Mouse (Mus musculus): ENCODE measurements around the gene Chic1.

DNA sequence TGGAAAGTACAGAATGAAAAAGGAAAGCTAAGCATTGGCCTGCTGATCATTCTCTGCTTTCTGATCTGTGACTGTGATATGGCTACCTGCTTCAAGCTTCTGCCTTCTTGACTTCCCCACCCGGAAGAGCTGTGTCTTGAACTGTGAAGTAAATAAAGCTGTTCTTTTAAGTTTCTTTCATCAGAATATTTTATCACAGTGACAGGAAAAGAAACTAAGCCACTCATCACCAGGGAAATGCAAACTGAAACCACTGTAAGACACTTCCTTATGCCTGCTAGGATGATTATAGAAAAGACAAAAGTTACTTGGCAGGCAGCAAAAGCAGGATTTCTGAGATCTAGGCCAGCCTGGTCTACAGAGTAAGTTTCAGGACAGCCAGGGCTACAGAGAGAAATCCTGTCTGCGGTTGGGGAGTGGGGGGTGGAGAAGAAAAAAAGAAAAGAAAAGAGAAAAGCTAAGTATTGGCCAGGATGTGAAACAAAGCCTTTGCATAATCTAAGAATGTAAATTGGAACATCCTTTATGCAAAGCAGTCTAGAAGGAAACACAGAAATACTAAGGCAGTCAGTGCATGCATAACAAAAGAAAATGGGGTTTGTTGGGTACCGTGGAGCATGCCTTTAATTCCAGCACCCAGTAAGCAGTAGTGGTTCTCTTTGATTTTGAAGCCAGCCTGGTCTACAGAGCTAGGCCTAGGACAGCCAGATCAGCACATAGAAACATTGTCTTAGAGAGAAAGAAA is 14.7 kb upstream of the Chic1 start:
- TF ChIP-seq CTCF (IDR thresholded peaks at IDR 0.05; ENCODE audit: extremely low read depth, insufficient read depth, low read length): no peak
- no peak for TF ChIP-seq POLR2A (IDR thresholded peaks at IDR 0.05; ENCODE audit: extremely low read depth, insufficient read depth, low read length)

Measured in cortical plate, adult 2 months (tissue).